Comparison of ENCODE assay signal across 8 mouse cellular contexts in genomic region chr11:78261380-78262352, GRCm38 (mm10). TPM values are rescaled to one million over a fixed set of nuclear protein-coding genes. Genes with fewer than 3 reads are reported as not detected.
DNase-seq lines count a peak whose midpoint lies in the region; ATAC-seq lines count a peak whose summit lies in the region.

Gene 2610507B11Rik (plus strand): TSS chr11:78261752.

- DNase-seq in NIH3T3 (ENCODE audit: low read depth), result peak; percentile 98
- DNase-seq in cerebellum, postnatal 10 days, result peak; percentile 97 to 98
- peak; percentile 75 to 79 for DNase-seq in frontal cortex, postnatal 14 days (ENCODE audit: low spot score in 2 of 2)
- peak; percentile 75 to 78 for DNase-seq in layer of hippocampus, postnatal 25 days (ENCODE audit: extremely low spot score in 1 of 2, low spot score in 1 of 2)
- DNase-seq in lung, postnatal 25 days (ENCODE audit: low spot score), result peak; percentile 94
- DNase-seq in retina, embryonic 14.5 days (ENCODE audit: low spot score), result peak; percentile 95
- peak; percentile 98 for DNase-seq in thymus, postnatal 4 days

- no peaks in the 10 kb centered on the region for H3K9me3 ChIP-seq in hindbrain, embryonic 13.5 days

- H3K4me2 ChIP-seq in hindbrain, embryonic 13.5 days, result peak within 1 kb of the TSS; percentile 69

- peaks cover 10% of the 10 kb centered on the region for H3K27me3 ChIP-seq in hindbrain, embryonic 13.5 days

- peaks cover 12% of the 10 kb centered on the region for H3K4me1 ChIP-seq in hindbrain, embryonic 13.5 days (replicated peaks)

- H3K27ac ChIP-seq in hindbrain, embryonic 13.5 days, result peak within 1 kb of the TSS; percentile 88

- H3K36me3 ChIP-seq in hindbrain, embryonic 13.5 days, result peaks cover 33% of the 10 kb centered on the region

- under 1% methylated on average over 93 of the region's 115 CpGs for WGBS in hindbrain, embryonic 13.5 days

- peak within 1 kb of the TSS; percentile 87 for H3K9ac ChIP-seq in hindbrain, embryonic 13.5 days

- H3K4me3 ChIP-seq in hindbrain, embryonic 13.5 days, result peak within 1 kb of the TSS; percentile 81

- peak; percentile 97 for ATAC-seq in hindbrain, embryonic 13.5 days (ENCODE audit: low FRiP score)

RNA-seq across cellular contexts. Expression of gene 2610507B11Rik, which starts in this region (rescaled TPM):
- 64.9 and 67.2 TPM in 2 replicates for polyA plus RNA-seq in hindbrain, embryonic 13.5 days (2015; fragmentation: Nextera tagmentation; extraction: Ambion mirVana)
- 100 to 1,000 TPM; 193 to 209 TPM for total RNA-seq in layer of hippocampus, postnatal 25 days (2021)

Comparison
In these comparisons a context has a peak if more than half of its experiments do, and no peak if none do; other contexts are left out.
1. Peak in every context shown above with its lines: DNase-seq, ATAC-seq, H3K4me3 ChIP-seq and H3K27ac ChIP-seq.